Mouse (Mus musculus) spleen, postnatal 10 days (tissue): ENCODE data around the gene Akr1c13.

Experiments
- DNase-seq, 2 experiments: peaks; one replicate each; pipeline ENCODE4 v3.0.0; 2021 to 2022; ENCODE audit warnings: low spot score in 2 of 2

The Akr1c13 gene

GRCm38 (mm10) chr13:4244861-4245559 lies 54.1 kb downstream of the Akr1c13 start:
- no peak for DNase-seq

GRCm38 (mm10) chr13:4249347-4249746 lies 58.4 kb downstream of the Akr1c13 start:
- no peak for DNase-seq
